Mouse (Mus musculus): ENCODE measurements around the gene Fcgbp. TPM values are rescaled to one million over a fixed set of nuclear protein-coding genes. Genes with fewer than 3 reads are reported as not detected.
A peak's percentile ranks its signal among the peaks of the same experiment; 100 is the strongest.

The Fcgbp gene
- polyA plus RNA-seq, 1 experiment from 2014 or later, result not detected

DNA sequence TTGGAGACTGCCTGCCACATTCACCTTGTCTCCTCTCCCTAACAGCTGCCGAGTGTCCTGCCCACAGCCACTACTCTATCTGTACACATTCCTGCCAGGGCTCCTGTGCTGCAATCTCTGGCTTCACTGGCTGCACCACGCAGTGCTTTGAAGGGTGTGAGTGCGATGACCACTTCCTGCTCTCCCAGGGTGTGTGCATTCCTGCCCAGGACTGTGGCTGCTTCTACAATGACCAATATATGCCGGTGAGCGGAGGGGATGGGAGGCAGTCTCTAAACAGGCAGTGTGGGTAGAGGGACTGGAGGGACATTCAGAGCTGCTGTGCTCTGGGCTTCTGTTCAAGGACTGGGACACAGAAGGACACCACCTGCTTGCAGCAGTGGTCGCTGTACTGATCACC lies 88.3 kb downstream of the Fcgbp start:
- no peaks in the 10 kb centered on the region for H3K36me3 ChIP-seq
- no peaks in the 10 kb centered on the region; the same call in 1 of the 2 replicates for H3K27me3 ChIP-seq
- H3K4me2 ChIP-seq (replicated peaks), result no peak overlapping the region
- H3K27ac ChIP-seq, result no peak overlapping the region
- 77% methylated on average over 6 of the region's 6 CpGs for WGBS
- no peak overlapping the region for H3K4me3 ChIP-seq (replicated peaks)
- peak overlapping the region; percentile 36; the same call in 1 of the 2 replicates for H3K9ac ChIP-seq (replicated peaks)
- ATAC-seq, result no peak
- H3K4me1 ChIP-seq (replicated peaks), result no peaks in the 10 kb centered on the region
- H3K9me3 ChIP-seq, result no peaks in the 10 kb centered on the region

DNA sequence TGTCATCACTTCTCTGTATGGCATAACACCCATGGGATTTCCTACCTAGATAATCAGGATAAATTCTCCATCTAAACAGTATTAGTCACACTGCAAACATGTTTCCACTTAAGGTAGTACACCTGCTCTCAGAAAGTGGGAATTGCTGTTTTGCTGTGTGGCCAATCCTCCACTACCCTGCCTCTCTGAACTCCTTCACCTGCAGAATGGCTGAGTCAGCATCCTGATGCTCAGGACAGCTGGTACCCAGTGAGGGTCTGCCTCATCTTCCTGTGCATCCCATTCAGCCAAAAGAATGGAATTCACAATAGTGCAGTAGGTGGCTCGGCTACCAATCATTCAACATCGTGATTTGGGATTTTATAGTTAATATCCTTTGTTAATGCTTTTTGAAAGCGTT lies 88.9 kb downstream of the Fcgbp start:
- Histone ChIP-seq H3K27me3 (no peaks in the 10 kb centered on the region; the same call in 1 of the 2 replicates), H3K36me3 (no peaks in the 10 kb centered on the region), H3K9ac (replicated peaks) (no peak overlapping the region), H3K27ac (no peak overlapping the region), H3K4me3 (replicated peaks) (no peak overlapping the region), H3K4me1 (replicated peaks) (no peaks in the 10 kb centered on the region), H3K4me2 (replicated peaks) (no peak overlapping the region), H3K9me3 (no peaks in the 10 kb centered on the region)
- ATAC-seq, result no peak
- 75% methylated on average over 3 of the region's 3 CpGs for WGBS

DNA sequence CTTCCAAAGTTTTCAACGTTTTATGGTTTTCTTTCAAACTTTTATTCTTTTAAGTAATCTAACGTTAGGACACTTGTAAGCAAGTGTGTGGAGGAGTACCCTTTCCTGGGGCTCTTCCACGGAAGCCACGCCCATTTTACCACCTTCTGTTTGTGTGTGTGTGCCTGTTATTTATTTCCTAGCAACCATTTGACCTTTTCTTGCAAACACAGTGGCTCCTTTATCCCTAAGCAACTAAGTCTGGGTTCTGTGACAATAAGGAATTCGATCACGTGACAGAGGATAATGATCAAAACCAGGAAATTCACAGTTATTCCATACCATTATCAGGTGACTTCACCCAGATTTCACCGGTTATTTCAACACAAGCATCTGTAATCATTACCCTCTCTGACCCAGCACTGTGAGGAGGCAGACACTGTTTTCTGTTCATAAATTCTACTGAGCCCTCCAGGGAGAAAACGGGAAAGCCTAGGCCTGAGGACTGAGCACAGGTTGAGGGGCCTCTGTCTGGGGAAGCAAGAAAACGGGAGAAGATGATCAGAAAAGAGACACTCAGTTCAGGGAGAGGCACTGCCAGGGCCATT lies 90.2 kb downstream of the Fcgbp start:
- H3K27ac ChIP-seq, result no peak overlapping the region
- H3K9ac ChIP-seq (replicated peaks), result no peak overlapping the region
- H3K27me3 ChIP-seq, result no peaks in the 10 kb centered on the region
- H3K4me3 ChIP-seq (replicated peaks), result no peak overlapping the region
- ATAC-seq, result no peak
- H3K4me2 ChIP-seq (replicated peaks), result no peak overlapping the region
- no peaks in the 10 kb centered on the region; the same call in 1 of the 2 replicates for H3K9me3 ChIP-seq
- no peaks in the 10 kb centered on the region for H3K36me3 ChIP-seq
- 60% methylated on average over 9 of the region's 9 CpGs for WGBS
- H3K4me1 ChIP-seq (replicated peaks), result no peaks in the 10 kb centered on the region

DNA sequence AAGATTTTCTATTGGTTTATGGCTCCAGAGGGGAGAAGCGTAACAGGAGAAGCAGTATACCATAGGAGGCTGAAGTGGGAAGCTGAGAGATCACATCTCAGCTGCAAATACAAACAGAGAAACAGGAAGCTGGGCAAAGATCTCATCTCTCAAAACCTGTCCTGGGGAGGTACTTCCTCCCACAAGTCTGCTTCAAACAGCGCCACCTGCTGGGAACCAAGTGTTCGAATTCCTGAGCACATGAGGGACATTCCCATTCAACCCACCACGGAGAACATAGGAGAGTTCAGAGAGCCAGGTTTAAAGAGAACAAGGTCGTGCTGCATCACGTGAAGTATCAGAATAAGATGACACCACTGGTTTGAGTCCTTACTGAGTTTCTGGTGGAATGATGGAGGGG lies 94.4 kb downstream of the Fcgbp start:
- ATAC-seq, result no peak

DNA sequence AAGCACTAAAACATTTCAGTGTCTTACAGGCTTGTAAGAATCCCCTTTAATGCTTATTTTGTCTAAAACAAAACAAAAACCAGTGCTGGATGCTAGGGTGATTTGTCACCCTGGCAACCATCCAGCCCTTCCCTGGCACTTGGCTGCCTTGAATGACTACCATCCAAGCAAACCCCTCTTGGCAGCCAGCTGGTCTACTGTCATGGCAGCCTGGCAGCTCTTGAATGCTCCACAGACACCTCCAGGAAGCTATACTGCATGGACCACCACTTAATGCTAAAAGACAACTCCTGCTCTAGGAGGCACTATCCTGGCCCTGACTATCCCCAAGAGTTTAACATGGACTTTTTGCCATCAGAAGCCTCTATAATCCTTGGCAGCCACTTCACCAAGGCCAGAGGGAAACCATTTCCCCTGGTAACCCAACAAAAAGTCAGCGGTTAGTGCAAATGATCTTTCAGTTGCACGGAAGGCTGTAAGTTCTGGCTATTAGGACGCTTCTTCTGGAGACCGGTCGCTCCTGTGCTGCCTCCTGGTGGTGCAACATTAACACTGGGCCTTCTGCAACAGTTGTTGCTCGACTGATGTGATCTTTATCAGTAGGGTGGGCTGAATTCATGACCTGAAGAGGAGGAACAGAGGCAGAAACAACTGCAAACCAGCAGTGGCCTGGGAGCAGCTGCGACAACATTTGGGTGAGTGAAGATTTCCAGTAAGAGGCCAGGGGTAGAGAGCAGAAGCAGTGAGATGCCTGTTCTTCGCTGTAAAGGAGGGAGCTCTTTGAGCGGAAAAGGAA lies 97.5 kb downstream of the Fcgbp start:
- Histone ChIP-seq H3K9ac (replicated peaks) (peak overlapping the region; percentile 89), H3K9me3 (no peaks in the 10 kb centered on the region; the same call in 1 of the 2 replicates), H3K27ac (peak overlapping the region; percentile 76), H3K4me3 (replicated peaks) (peak overlapping the region; percentile 89), H3K36me3 (no peaks in the 10 kb centered on the region), H3K4me1 (replicated peaks) (peaks cover 33% of the 10 kb centered on the region), H3K4me2 (replicated peaks) (peak overlapping the region; percentile 99), H3K27me3 (no peaks in the 10 kb centered on the region)
- peak; percentile 8; the same call in 1 of the 2 replicates for ATAC-seq
- 12% methylated on average over 9 of the region's 9 CpGs for WGBS

More for the DNA sequence above, 94.4 kb downstream of the Fcgbp start:
- Histone ChIP-seq H3K9ac (replicated peaks) (no peak overlapping the region), H3K36me3 (no peaks in the 10 kb centered on the region), H3K4me3 (replicated peaks) (no peak overlapping the region), H3K9me3 (no peaks in the 10 kb centered on the region; the same call in 1 of the 2 replicates), H3K27ac (no peak overlapping the region), H3K27me3 (no peaks in the 10 kb centered on the region), H3K4me2 (replicated peaks) (no peak overlapping the region), H3K4me1 (replicated peaks) (peaks cover 17% of the 10 kb centered on the region)
- whole genome bisulfite sequencing, result 77% methylated on average over 6 of the region's 6 CpGs

DNA sequence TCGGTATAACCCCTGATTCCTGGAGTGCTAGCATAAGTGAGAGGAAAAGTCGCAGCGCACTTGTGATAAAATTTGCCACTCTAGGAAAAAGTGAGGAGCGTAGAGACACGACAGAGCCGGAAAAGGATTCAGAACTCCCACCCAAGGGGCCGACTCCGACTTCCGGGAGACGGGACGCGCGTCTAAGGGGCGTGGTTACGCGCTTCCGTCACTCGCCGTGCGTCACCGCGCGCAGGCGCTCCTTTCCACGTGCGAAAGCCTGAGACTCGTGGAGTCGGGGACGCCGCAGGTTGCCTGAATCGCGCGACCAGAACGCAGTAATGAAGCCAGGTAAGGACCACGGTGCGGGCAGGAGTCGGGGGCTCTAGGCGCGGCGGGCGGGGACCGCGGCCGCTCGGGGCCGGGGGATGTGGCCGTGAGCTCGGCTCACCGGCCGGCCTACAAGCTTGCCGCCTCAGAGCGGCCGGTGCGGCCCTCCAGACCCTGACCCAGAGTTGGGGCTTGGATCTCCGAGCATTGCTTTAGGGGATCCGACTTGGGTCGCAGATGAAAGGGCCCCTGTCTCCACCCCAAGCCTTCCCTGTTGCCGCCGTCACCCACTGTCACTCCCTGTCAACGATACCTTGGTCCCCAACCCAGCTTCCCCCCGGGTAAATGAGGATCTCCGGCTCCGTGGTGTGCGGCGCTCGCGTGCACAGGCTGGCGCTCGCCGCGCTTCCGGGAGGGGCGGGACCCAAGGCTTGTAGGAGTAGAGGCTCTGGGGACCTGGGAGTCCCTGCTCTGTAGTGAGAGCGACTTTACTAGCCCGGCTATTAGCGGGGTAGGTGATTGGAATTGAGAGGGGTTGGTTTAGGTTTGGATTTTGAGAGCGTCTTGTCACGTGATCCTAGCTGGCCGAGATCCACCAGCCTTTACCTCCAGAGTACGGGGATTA lies 98.7 kb downstream of the Fcgbp start, which contains the start of gene Fbl:
Gene Fbl, plus strand, starts transcription at position 222 of the 934 bp plus-strand sequence.
- under 1% methylated on average over 80 of the region's 80 CpGs for WGBS
- H3K4me1 ChIP-seq (replicated peaks), result peaks cover 33% of the 10 kb centered on the region
- peak within 1 kb of the TSS; percentile 99 for H3K4me2 ChIP-seq (replicated peaks)
- H3K9ac ChIP-seq (replicated peaks), result peak within 1 kb of the TSS; percentile 89
- H3K27me3 ChIP-seq, result no peaks in the 10 kb centered on the region
- no peaks in the 10 kb centered on the region; the same call in 1 of the 2 replicates for H3K9me3 ChIP-seq
- peak within 1 kb of the TSS; percentile 89 for H3K4me3 ChIP-seq (replicated peaks)
- peaks cover 2% of the 10 kb centered on the region; the same call in 1 of the 2 replicates for H3K36me3 ChIP-seq
- ATAC-seq, result peak; percentile 91
- peak within 1 kb of the TSS; percentile 81 for H3K27ac ChIP-seq

Other genes with a start within 250 kb of the Fcgbp start
- gene Zfp59, start 232.6 kb upstream of the Fcgbp start, polyA plus RNA-seq (2015; fragmentation: Nextera tagmentation; extraction: Ambion mirVana), result 12.0 and 12.1 TPM in 2 replicates
- 1.4 and 2.0 TPM in 2 replicates for gene Zfp607a, start 213.7 kb upstream of the Fcgbp start, polyA plus RNA-seq (2015; fragmentation: Nextera tagmentation; extraction: Ambion mirVana)
- 15.9 and 16.9 TPM in 2 replicates for gene Zfp974, start 141.8 kb upstream of the Fcgbp start, polyA plus RNA-seq (2015; fragmentation: Nextera tagmentation; extraction: Ambion mirVana)
- gene Zfp780b, start 92.1 kb upstream of the Fcgbp start, polyA plus RNA-seq (2015; fragmentation: Nextera tagmentation; extraction: Ambion mirVana), result 34.2 and 35.1 TPM in 2 replicates
- gene Zfp850, start 57.1 kb upstream of the Fcgbp start, polyA plus RNA-seq (2015; fragmentation: Nextera tagmentation; extraction: Ambion mirVana), result 6.2 and 6.3 TPM in 2 replicates
- 335 and 342 TPM in 2 replicates for gene Psmc4, start 21.1 kb upstream of the Fcgbp start, polyA plus RNA-seq (2015; fragmentation: Nextera tagmentation; extraction: Ambion mirVana)
- gene 9530053A07Rik, start 58.2 kb downstream of the Fcgbp start, polyA plus RNA-seq (2015; fragmentation: Nextera tagmentation; extraction: Ambion mirVana), result 0.05 TPM in 2 replicates
- gene Fbl, start 98.5 kb downstream of the Fcgbp start, polyA plus RNA-seq (2015; fragmentation: Nextera tagmentation; extraction: Ambion mirVana), result 89.5 and 98.1 TPM in 2 replicates
- gene Dyrk1b, start 108.2 kb downstream of the Fcgbp start, polyA plus RNA-seq (2015; fragmentation: Nextera tagmentation; extraction: Ambion mirVana), result 18.5 and 20.8 TPM in 2 replicates
- gene Eid2, start 196.6 kb downstream of the Fcgbp start, polyA plus RNA-seq (2015; fragmentation: Nextera tagmentation; extraction: Ambion mirVana), result 3.8 and 4.3 TPM in 2 replicates
- 36.7 and 41.4 TPM in 2 replicates for gene Eid2b, start 206.5 kb downstream of the Fcgbp start, polyA plus RNA-seq (2015; fragmentation: Nextera tagmentation; extraction: Ambion mirVana)
- gene Selenov, start 219.9 kb downstream of the Fcgbp start, polyA plus RNA-seq (2015; fragmentation: Nextera tagmentation; extraction: Ambion mirVana), result 0.44 and 1.00 TPM in 2 replicates
- 29.3 and 41.5 TPM in 2 replicates for gene Dll3, start 231.0 kb downstream of the Fcgbp start, polyA plus RNA-seq (2015; fragmentation: Nextera tagmentation; extraction: Ambion mirVana)
- gene Timm50, start 240.8 kb downstream of the Fcgbp start, polyA plus RNA-seq (2015; fragmentation: Nextera tagmentation; extraction: Ambion mirVana), result 153 TPM in 2 replicates